Mouse (Mus musculus): Measurements from ENCODE around the gene Wwox. TPM values are rescaled to one million over a fixed set of nuclear protein-coding genes. Genes with fewer than 3 reads are reported as not detected.

Gene Wwox
- total and polyA plus RNA-seq, 3 experiments, result 7.8 to 11.5 (median 9.1) TPM

DNA sequence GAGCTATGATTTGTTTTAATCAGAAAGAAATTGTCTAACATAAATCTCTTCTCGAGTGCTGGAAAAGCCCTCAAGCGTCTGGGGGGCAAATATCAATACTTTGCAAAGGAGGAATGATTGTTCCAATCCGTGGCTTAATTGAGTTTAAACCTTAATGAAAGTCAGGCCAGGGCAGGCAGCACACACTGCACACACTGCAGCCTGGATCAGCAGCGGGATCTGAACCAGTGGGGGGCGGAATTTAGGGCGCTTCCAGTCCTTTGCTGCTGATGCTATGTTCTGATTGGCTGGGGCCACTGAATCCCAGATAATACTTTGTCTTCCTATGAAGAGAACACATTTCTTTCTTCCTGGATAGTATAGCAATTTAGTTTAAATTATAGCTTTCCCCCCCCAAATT, 62.5 kb downstream of the Wwox start:
- in situ Hi-C loops (cut with MboI; ENCODE audit: low pct_ligation_motif_present, low pct_unique_long_range_greater_than_20kb, low sequenced_read_pairs), result no loop called here
- no peak overlapping the region for H3K4me2 ChIP-seq (ENCODE audit: insufficient read depth, low read depth, poor library complexity, severe bottlenecking)
- no peaks in the 10 kb centered on the region for H3K9me3 ChIP-seq (replicated peaks; ENCODE audit: low read length)
- H3K4me1 ChIP-seq (ENCODE audit: control insufficient read depth in 1 of 2, insufficient read depth in 2 of 2), result peaks cover 3 to 27% of the 10 kb centered on the region in 2 experiments
- H3K9ac ChIP-seq (ENCODE audit: insufficient read depth, low read depth), result no peak overlapping the region
- no peak overlapping the region for H3K27ac ChIP-seq (ENCODE audit: insufficient read depth, low read depth)
- H3K79me2 ChIP-seq (replicated peaks; ENCODE audit: control insufficient read depth, extremely low read depth, insufficient read depth, poor library complexity, severe bottlenecking), result no peaks in the 10 kb centered on the region
- no peak for DNase-seq (ENCODE audit: extremely low read depth)
- dilution Hi-C loops (cut with MboI; ENCODE audit: extremely low pct_ligation_motif_present, extremely low pct_unique_long_range_greater_than_20kb, low sequenced_read_pairs), result no loop called here
- peaks cover 0 to 47% of the 10 kb centered on the region in 2 experiments for H3K36me3 ChIP-seq (replicated peaks in 1 of 2; ENCODE audit: control insufficient read depth in 1 of 2, insufficient read depth in 1 of 2, low read length in 1 of 2)
- H3K4me3 ChIP-seq (replicated peaks in 1 of 3; ENCODE audit: low read depth in 2 of 3, low read length in 2 of 3, poor library complexity in 1 of 3), result no peak overlapping the region
- H3K27me3 ChIP-seq (replicated peaks), result no peaks in the 10 kb centered on the region
- TF ChIP-seq ETS1 (conservative IDR thresholded peaks at IDR 0.05; ENCODE audit: low read depth, low read length), result no peak
- TF ChIP-seq EP300 (IDR thresholded peaks at IDR 0.05; ENCODE audit: low read length), result no peak
- no peak for TF ChIP-seq JUND (conservative IDR thresholded peaks at IDR 0.05; ENCODE audit: low read depth, low read length)
- TF ChIP-seq NELFE (IDR thresholded peaks at IDR 0.05; ENCODE audit: low read depth, low read length), result no peak
- no peak for TF ChIP-seq KAT2A (IDR thresholded peaks at IDR 0.05; ENCODE audit: insufficient replicate concordance, low read length)
- TF ChIP-seq MAFK (IDR thresholded peaks at IDR 0.05; ENCODE audit: insufficient replicate concordance, low read length), result no peak
- no peak for TF ChIP-seq BHLHE40 (IDR thresholded peaks at IDR 0.05; ENCODE audit: low read depth, low read length)
- no peak for TF ChIP-seq RCOR1 (conservative IDR thresholded peaks at IDR 0.05; ENCODE audit: low read depth, low read length)
- TF ChIP-seq TCF12 (IDR thresholded peaks at IDR 0.05; ENCODE audit: low read depth, low read length), result no peak
- TF ChIP-seq E2F4 (IDR thresholded peaks at IDR 0.05; ENCODE audit: insufficient replicate concordance, low read depth, low read length), result no peak
- no peak for TF ChIP-seq ZNF384 (IDR thresholded peaks at IDR 0.05; ENCODE audit: low read depth, low read length)
- no peak for TF ChIP-seq ZMIZ1 (IDR thresholded peaks at IDR 0.05; ENCODE audit: low read depth, low read length)
- TF ChIP-seq CTCF (conservative IDR thresholded peaks at IDR 0.05 in 1 of 2, IDR thresholded peaks at IDR 0.05 in 1 of 2; ENCODE audit: low read depth in 2 of 2, low read length in 2 of 2), result no peak
- TF ChIP-seq POLR2AphosphoS2 (IDR thresholded peaks at IDR 0.05; ENCODE audit: low read depth, low read length), result no peak
- no peak for TF ChIP-seq MEF2A (IDR thresholded peaks at IDR 0.05; ENCODE audit: borderline replicate concordance, low read depth, low read length)

- Histone ChIP-seq H3K9me3 (replicated peaks; ENCODE audit: low read length) (no peaks in the 10 kb centered on the region), H3K9ac (ENCODE audit: insufficient read depth, low read depth) (no peak overlapping the region), H3K27me3 (replicated peaks) (no peaks in the 10 kb centered on the region), H3K4me1 (ENCODE audit: control insufficient read depth in 1 of 2, insufficient read depth in 2 of 2) (peaks cover 3 to 20% of the 10 kb centered on the region in 2 experiments), H3K36me3 (replicated peaks in 1 of 2; ENCODE audit: control insufficient read depth in 1 of 2, insufficient read depth in 1 of 2, low read length in 1 of 2) (peaks cover 0 to 47% of the 10 kb centered on the region in 2 experiments), H3K4me2 (ENCODE audit: insufficient read depth, low read depth, poor library complexity, severe bottlenecking) (no peak overlapping the region), H3K27ac (ENCODE audit: insufficient read depth, low read depth) (no peak overlapping the region), H3K79me2 (replicated peaks; ENCODE audit: control insufficient read depth, extremely low read depth, insufficient read depth, poor library complexity, severe bottlenecking) (no peaks in the 10 kb centered on the region), H3K4me3 (replicated peaks in 1 of 3; ENCODE audit: low read depth in 2 of 3, low read length in 2 of 3, poor library complexity in 1 of 3) (no peak overlapping the region)
- TF ChIP-seq NRF1 (IDR thresholded peaks at IDR 0.05; ENCODE audit: low read depth, low read length) (no peak), MAX (IDR thresholded peaks at IDR 0.05; ENCODE audit: low read length) (no peak), CHD1 (IDR thresholded peaks at IDR 0.05; ENCODE audit: low read depth, low read length) (no peak), USF1 (IDR thresholded peaks at IDR 0.05; ENCODE audit: low read depth, low read length) (no peak), MAFK (IDR thresholded peaks at IDR 0.05; ENCODE audit: insufficient replicate concordance, low read length) (no peak), IRF4 (IDR thresholded peaks at IDR 0.05; ENCODE audit: low read depth, low read length) (no peak), PAX5 (IDR thresholded peaks at IDR 0.05; ENCODE audit: low read length) (no peak), RCOR1 (conservative IDR thresholded peaks at IDR 0.05; ENCODE audit: low read depth, low read length) (no peak), GABPA (IDR thresholded peaks at IDR 0.05; ENCODE audit: insufficient replicate concordance, low read depth, low read length) (no peak), MYC (IDR thresholded peaks at IDR 0.05; ENCODE audit: low read depth, low read length) (no peak), JUND (conservative IDR thresholded peaks at IDR 0.05; ENCODE audit: low read depth, low read length) (no peak), POLR2AphosphoS2 (IDR thresholded peaks at IDR 0.05; ENCODE audit: low read depth, low read length) (no peak), MXI1 (IDR thresholded peaks at IDR 0.05; ENCODE audit: low read depth, low read length) (no peak), SIN3A (IDR thresholded peaks at IDR 0.05; ENCODE audit: low read length) (no peak), RAD21 (IDR thresholded peaks at IDR 0.05; ENCODE audit: low read depth, low read length) (no peak), JUN (IDR thresholded peaks at IDR 0.05; ENCODE audit: insufficient read depth, low read depth, low read length) (no peak), USF2 (conservative IDR thresholded peaks at IDR 0.05; ENCODE audit: low read depth, low read length) (no peak)
- DNase-seq (ENCODE audit: extremely low read depth), result no peak
- in situ Hi-C loops (cut with MboI; ENCODE audit: low pct_ligation_motif_present, low pct_unique_long_range_greater_than_20kb, low sequenced_read_pairs), result no loop called here
- dilution Hi-C loops (cut with MboI; ENCODE audit: extremely low pct_ligation_motif_present, extremely low pct_unique_long_range_greater_than_20kb, low sequenced_read_pairs), result no loop called here
Measured at GRCm38 (mm10) chr8:114503196-114503595, 63.7 kb downstream of the Wwox start.
